Mouse (Mus musculus) adrenal gland, adult 2 months (tissue): ENCODE results near the gene Gm20695. TPM values are rescaled to one million over a fixed set of nuclear protein-coding genes. Genes with fewer than 3 reads are reported as not detected.
A peak's percentile ranks its signal among the peaks of the same experiment; 100 is the strongest.

Experiments
- DNase-seq: peaks from one replicate; pipeline ENCODE4 v3.0.0; 2021
- microRNA-seq, 2 experiments: library from miRNA; unstranded; fragments of <30 nt; microRNA quantifications; one replicate each; pipeline ENCODE4 v1.2.0; 2021
- polyA plus RNA-seq: library from polyadenylated mRNA; depleted of rRNA; stranded (reverse); fragments of >200 nt; gene quantifications from 2 replicates; pipeline ENCODE4 v1.2.3, GENCODE M21; 2012; rRNA removed
- total RNA-seq, 2 experiments: library from RNA; stranded (reverse); gene quantifications; 2 replicates each; pipeline ENCODE4 v1.2.3; 2021

Gm20695 gene
- total and polyA plus RNA-seq, 3 experiments, result 0.52 TPM; not detected in 2

- DNase-seq, result peak; percentile 31
Observed at GRCm38 (mm10) chr16:3895173-3895792, 10.8 kb downstream of the Gm20695 start.

DNA sequence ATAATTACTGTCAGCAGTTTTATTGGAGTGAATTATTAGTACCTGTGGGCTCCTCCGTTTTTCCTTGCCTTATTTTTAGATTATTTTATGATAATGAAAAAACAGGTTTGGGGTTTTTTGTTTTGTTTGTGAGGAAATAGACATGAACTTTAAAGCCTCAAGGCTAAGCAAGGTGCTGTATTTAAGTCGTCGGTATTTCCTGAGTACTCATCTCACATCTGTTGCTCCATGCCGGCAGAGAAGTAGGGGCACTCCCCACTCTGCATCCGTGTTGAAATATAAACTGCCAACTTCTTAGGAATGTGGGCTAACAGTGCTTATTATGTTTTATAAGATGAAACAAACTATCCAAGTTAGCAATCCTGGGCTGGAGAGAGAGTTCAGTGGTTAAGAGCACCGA is 11.6 kb downstream of the Gm20695 start:
- DNase-seq, result no peak

- DNase-seq, result no peak
Observed at GRCm38 (mm10) chr16:3896553-3896952, 12.1 kb downstream of the Gm20695 start.

GRCm38 (mm10) chr16:3907471-3907870 is 23.0 kb downstream of the Gm20695 start:
- DNase-seq, result no peak

- peak; percentile 95 for DNase-seq
Observed at GRCm38 (mm10) chr16:3908537-3909111, 24.2 kb downstream of the Gm20695 start, which contains the start of the genes 1700037C18Rik and Cluap1. Gene 1700037C18Rik, minus strand, starts transcription at chr16:3908689. Gene Cluap1, plus strand, starts transcription at chr16:3908801.

GRCm38 (mm10) chr16:3909118-3909517 is 24.7 kb downstream of the Gm20695 start:
- no peak for DNase-seq

GRCm38 (mm10) chr16:3920756-3921155 is 36.3 kb downstream of the Gm20695 start:
- DNase-seq, result no peak

GRCm38 (mm10) chr16:3923515-3923914 is 39.1 kb downstream of the Gm20695 start:
- no peak for DNase-seq

DNA sequence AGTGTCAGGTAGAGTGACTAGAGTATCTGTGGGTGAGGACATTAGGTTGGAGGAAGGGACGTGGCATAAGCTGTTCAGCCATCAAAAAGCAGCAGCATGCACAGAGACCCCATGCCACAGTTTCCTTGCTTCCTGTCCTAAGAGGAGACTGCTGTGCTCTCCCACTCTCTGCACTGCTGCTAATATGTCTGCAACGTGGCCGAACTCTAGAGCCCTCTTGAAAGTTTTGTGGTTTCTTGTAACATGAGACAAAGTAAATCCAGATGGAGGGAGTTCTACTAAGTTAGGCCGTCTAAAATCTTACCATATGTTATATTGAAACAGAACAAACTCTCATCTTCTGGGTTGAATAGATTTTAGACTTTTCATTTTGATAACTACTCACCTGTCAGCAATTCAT is 39.5 kb downstream of the Gm20695 start:
- no peak for DNase-seq

- DNase-seq, result no peak
Observed at GRCm38 (mm10) chr16:3928582-3928981, 44.1 kb downstream of the Gm20695 start.

GRCm38 (mm10) chr16:3929151-3929550 is 44.7 kb downstream of the Gm20695 start:
- no peak for DNase-seq

- peak; percentile 33 for DNase-seq
Observed at GRCm38 (mm10) chr16:3933536-3933935, 49.1 kb downstream of the Gm20695 start.

- DNase-seq, result no peak
Observed at GRCm38 (mm10) chr16:3934091-3934490, 49.6 kb downstream of the Gm20695 start.

- DNase-seq, result peak; percentile 25
Observed at GRCm38 (mm10) chr16:3934701-3935100, 50.3 kb downstream of the Gm20695 start.

- no peak for DNase-seq
Observed at GRCm38 (mm10) chr16:3951141-3951540, 66.7 kb downstream of the Gm20695 start.

DNA sequence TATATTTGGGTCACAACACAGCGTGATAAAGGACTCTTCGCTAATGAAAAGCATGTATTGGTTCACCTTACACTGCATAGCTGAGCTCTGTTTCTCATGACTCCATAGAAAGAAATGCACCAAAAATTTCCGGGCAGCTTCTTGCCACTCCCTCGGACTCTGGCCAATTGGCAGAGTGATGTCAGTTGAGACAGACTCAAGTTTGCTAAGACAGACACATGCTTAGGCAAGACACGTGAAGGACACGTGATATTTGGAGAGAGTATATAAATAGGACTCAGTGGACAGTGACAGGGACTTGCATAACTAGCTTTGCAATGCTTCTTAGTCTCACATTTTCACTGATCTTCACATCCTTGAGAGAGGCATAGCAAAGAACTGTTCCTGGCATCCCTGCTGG is 71.9 kb downstream of the Gm20695 start:
- peak; percentile 76 for DNase-seq

DNA sequence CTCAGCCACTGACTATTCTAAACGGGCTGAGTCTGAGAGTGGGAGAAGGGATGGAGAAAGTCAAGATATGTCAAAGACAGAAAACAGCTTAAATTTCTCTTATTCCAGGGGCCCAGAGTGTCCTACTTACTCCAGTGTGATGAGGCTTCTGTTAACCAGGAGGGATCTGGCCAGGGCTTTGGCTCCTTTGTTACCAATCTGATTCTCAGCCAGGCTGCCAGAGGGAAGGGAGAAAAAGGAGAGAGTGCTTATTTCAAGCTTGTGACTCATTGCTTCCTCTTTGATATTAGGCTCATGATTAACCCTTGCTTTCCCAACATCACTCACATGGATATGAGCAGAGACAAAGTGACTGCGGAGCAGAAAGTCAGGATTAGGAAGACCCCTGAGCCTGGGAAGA is 74.8 kb downstream of the Gm20695 start:
- peak; percentile 46 for DNase-seq

GRCm38 (mm10) chr16:3964990-3965389 is 80.5 kb downstream of the Gm20695 start:
- no peak for DNase-seq

- DNase-seq, result no peak
Observed at GRCm38 (mm10) chr16:3965534-3965933, 81.1 kb downstream of the Gm20695 start.

Small RNAs within 50 kb of the gene (microRNA-seq; reads per million reads assigned to microRNA genes)
- gene Gm23493, result 0 reads per million in 2 experiments

Other genes with a start within 250 kb of the Gm20695 start
- gene Mefv, start 166.6 kb upstream of the Gm20695 start, total RNA-seq, result not detected
- not detected in 2 replicates for gene Mefv, start 166.6 kb upstream of the Gm20695 start, polyA plus RNA-seq
- 10 to 100 TPM; 18.3 to 20.4 TPM for gene Zfp263, start 140.6 kb upstream of the Gm20695 start, total RNA-seq
- 7.5 and 10.3 TPM in 2 replicates for gene Zfp263, start 140.6 kb upstream of the Gm20695 start, polyA plus RNA-seq
- not detected for gene Olfr15, start 53.8 kb upstream of the Gm20695 start, total RNA-seq
- gene Olfr15, start 53.8 kb upstream of the Gm20695 start, polyA plus RNA-seq, result not detected in 2 replicates
- gene Zfp174, start 37.4 kb upstream of the Gm20695 start, total RNA-seq, result 10 to 100 TPM in 1 of 2 experiments, 1 to 10 TPM in 1; 4.7 to 15.2 TPM
- 2.7 and 5.0 TPM in 2 replicates for gene Zfp174, start 37.4 kb upstream of the Gm20695 start, polyA plus RNA-seq
- 100 to 1,000 TPM in 1 of 2 experiments, 10 to 100 TPM in 1; 75.7 to 106 TPM for gene Naa60, start 12.3 kb upstream of the Gm20695 start, total RNA-seq
- 91.3 and 122 TPM in 2 replicates for gene Naa60, start 12.3 kb upstream of the Gm20695 start, polyA plus RNA-seq
- gene Zfp597, start 87 bp upstream of the Gm20695 start, total RNA-seq, result 10 to 100 TPM; 11.7 to 19.7 TPM
- 3.2 and 4.1 TPM in 2 replicates for gene Zfp597, start 87 bp upstream of the Gm20695 start, polyA plus RNA-seq
- gene 1700037C18Rik, start 24.0 kb downstream of the Gm20695 start, total RNA-seq, result 1 to 10 TPM; 4.0 to 6.3 TPM
- 11.4 and 11.9 TPM in 2 replicates for gene 1700037C18Rik, start 24.0 kb downstream of the Gm20695 start, polyA plus RNA-seq
- gene Cluap1, start 24.2 kb downstream of the Gm20695 start, total RNA-seq, result 10 to 100 TPM; 14.4 to 18.2 TPM
- gene Cluap1, start 24.2 kb downstream of the Gm20695 start, polyA plus RNA-seq, result 10.3 and 15.2 TPM in 2 replicates
- 1 to 10 TPM; 2.4 to 3.5 TPM for gene Nlrc3, start 92.0 kb downstream of the Gm20695 start, total RNA-seq
- 8.2 and 8.3 TPM in 2 replicates for gene Nlrc3, start 92.0 kb downstream of the Gm20695 start, polyA plus RNA-seq
- 10 to 100 TPM; 20.1 to 26.5 TPM for gene Slx4, start 119.1 kb downstream of the Gm20695 start, total RNA-seq
- gene Slx4, start 119.1 kb downstream of the Gm20695 start, polyA plus RNA-seq, result 13.0 and 15.6 TPM in 2 replicates
- gene Dnase1, start 152.3 kb downstream of the Gm20695 start, total RNA-seq, result not detected
- not detected in 2 replicates for gene Dnase1, start 152.3 kb downstream of the Gm20695 start, polyA plus RNA-seq
- gene Trap1, start 193.2 kb downstream of the Gm20695 start, total RNA-seq, result 100 to 1,000 TPM; 208 to 249 TPM
- 158 and 206 TPM in 2 replicates for gene Trap1, start 193.2 kb downstream of the Gm20695 start, polyA plus RNA-seq